Mouse (Mus musculus): ENCODE data around the gene Ccdc169.
"Not testable (repeated sequence)": the region's sequence is repeated elsewhere in the genome, so short reads cannot be mapped to it uniquely, and the experiment has no call there.

Gene Ccdc169

GRCm38 (mm10) chr3:55203621-55204020, 66.5 kb downstream of the Ccdc169 start:
- not testable (repeated sequence) for DNase-seq

GRCm38 (mm10) chr3:55206413-55206812, 69.3 kb downstream of the Ccdc169 start:
- DNase-seq = no peak

- no peak for DNase-seq
Observed at GRCm38 (mm10) chr3:55207665-55208064, 70.5 kb downstream of the Ccdc169 start.

GRCm38 (mm10) chr3:55212254-55212653, 75.1 kb downstream of the Ccdc169 start:
- DNase-seq = no peak

- no peak for DNase-seq
Observed at GRCm38 (mm10) chr3:55213785-55214184, 76.6 kb downstream of the Ccdc169 start.

GRCm38 (mm10) chr3:55214413-55214812, 77.3 kb downstream of the Ccdc169 start:
- no peak for DNase-seq

GRCm38 (mm10) chr3:55222502-55222901, 85.4 kb downstream of the Ccdc169 start:
- no peak for DNase-seq
